Mouse (Mus musculus): ENCODE measurements at regions not wholly inside any gene's neighbourhood (a gene's known extent, or its start where the extent isn't known, plus 50 kb on each side); places are given as distances from the start of the nearest gene placed in this dataset.

- TF ChIP-seq CTCF (conservative IDR thresholded peaks at IDR 0.05; ENCODE audit: insufficient read depth, insufficient read length, low read depth, low read length) = no peak
- no peak for TF ChIP-seq POLR2A (IDR thresholded peaks at IDR 0.05; ENCODE audit: low read depth, low read length)
Measured at GRCm38 (mm10) chr4:7965663-7966062, 273.2 kb downstream of the Car8 start.
